Mouse (Mus musculus): ENCODE data around the gene Slc25a21.

DNA sequence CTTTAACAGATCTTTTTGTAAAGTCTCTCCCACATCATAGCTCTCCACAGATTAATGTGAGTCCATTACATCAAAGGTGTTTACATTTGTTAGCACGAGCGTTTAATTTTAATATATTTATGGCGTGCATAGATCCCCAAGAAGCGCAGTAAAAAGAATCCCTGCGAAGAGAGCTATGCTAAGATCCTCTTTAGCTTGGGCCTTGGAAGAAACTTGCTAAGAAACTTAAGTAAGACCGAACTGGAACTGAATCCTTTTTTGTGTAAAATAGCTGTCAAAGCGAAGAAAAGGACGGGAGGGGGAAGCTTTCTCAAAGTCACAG, 1.0 kb downstream of the Slc25a21 start:
- TF ChIP-seq POLR2A (IDR thresholded peaks at IDR 0.05; ENCODE audit: low read depth, low read length) (no peak), CTCF (IDR thresholded peaks at IDR 0.05; ENCODE audit: extremely low read depth, insufficient read depth, insufficient read length, insufficient replicate concordance) (no peak)

All from spleen, adult 2 months (tissue).